Mouse (Mus musculus) urinary bladder, adult 2 months (tissue): ENCODE measurements around the gene Gm37240. TPM values are rescaled to one million over a fixed set of nuclear protein-coding genes. Genes with fewer than 3 reads are reported as not detected.
"Not testable (repeated sequence)": the region's sequence is repeated elsewhere in the genome, so short reads cannot be mapped to it uniquely, and the experiment has no call there.

Source experiments
- DNase-seq: peaks from one replicate; pipeline ENCODE4 v3.0.0; 2022; ENCODE audit warnings: low spot score
- polyA plus RNA-seq: library from polyadenylated mRNA; depleted of rRNA; stranded (reverse); fragments of >200 nt; gene quantifications from 2 replicates; pipeline ENCODE4 v1.2.3, GENCODE M21; 2012

Gene Gm37240
- polyA plus RNA-seq, 1 experiment: 1.5 TPM

DNA sequence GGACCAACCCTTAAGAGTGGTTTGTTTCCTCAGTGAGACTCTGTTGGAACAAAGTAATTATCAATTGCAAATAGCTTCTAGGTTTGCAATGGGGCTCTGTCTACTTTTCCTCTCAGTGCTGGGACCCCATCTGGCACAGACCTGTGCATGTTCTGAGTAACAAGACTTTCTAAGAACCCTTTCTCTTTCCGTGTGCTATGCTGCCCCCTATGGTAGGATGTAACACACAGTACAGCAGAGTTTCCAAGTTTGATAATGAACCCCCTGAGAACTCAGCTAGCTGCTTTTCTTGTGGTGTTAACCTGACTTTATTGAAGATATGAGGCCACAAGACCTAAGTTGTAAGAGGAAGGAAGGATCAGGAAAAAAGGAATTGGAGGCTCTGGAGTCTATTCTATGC lies 980.8 kb downstream of the Gm37240 start:
- no peak for DNase-seq

DNA sequence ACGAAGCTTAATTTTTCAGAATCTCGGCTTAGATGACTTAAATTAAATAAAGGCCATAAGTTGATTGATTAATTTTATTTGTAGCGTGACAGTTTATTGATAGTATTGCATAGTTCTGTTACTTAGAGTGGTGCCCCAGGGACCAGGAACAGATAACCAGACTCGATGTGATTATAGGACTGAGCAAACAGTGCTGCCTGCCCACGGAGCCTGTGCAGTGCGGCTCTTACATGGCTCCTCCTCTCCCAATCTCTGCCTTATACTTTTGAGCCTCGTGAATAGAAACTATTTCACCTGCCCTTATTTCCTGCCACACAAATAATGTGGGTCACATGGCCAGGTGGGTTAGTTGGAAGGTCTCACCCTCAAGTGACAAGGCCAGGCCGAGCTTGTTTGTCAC lies 989.4 kb downstream of the Gm37240 start:
- no peak for DNase-seq

DNA sequence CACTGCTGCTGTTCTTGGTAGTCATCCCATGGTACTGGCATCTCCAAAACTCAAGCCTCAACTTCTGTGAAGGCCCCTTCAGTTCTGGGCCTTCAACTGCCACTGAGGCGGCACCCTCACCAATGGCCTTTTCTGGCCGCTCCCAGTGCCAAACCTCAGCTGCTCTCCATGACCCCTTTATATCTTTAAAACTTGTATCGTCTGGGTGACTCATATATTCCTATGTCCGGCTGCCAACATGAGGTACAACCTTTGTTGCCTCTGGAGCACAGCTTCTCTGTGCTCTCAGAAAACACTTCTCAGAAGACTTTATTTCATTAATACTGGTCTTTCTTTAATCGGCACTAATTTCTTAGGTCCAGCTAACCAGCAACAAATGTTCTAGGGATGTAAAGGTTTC lies 996.3 kb downstream of the Gm37240 start:
- no peak for DNase-seq

DNA sequence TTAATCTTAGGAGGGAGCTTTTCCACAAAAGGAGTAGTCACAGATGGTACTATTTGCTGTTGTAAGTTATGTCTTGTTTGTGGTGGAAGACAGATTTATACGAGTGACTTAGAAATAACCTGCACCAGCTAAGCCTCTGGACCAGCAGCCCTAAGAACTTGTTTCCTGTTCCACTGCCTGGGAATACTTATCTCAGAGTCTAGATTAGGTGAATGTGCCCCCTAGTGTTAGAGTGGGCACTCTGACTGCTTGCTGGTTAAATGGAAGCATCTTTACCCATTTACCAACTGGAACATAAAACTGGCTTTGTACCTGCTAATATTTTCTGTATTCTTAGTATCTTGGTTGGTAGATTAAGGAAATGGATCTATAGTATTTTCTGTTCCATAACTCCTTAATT lies 997.7 kb downstream of the Gm37240 start:
- DNase-seq: no peak

DNA sequence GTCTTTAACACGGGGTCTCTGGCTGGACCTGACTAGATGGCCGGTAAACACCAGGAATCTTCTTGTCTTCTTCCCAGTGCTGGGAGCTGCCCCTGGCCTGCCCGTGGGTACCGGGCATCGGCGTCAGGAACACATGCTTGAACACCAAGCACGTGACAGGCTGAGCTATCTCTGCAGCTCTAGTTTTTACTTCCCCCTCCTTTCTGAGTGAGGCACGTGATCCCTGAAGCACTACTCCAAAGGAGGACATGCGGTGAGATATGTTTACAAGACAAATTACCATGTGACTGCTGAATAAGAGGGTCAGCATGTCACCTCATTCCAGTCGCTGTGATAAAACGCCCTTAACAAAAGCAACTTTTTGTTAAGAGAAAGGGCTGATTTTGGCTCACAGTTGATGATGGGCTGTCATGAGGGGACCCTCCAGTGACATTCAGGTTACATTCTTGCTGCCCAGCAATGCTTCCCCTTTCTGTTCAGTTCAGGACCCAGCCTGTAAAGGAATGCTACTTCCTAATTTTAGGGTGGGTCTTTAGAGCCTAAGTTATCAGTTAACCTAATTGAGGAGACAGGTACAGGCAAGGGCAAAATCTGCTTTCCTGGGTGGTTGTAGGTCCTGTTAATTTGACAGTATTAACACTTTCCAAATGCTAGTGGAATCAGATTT lies 1003.4 kb downstream of the Gm37240 start:
- DNase-seq: no peak

DNA sequence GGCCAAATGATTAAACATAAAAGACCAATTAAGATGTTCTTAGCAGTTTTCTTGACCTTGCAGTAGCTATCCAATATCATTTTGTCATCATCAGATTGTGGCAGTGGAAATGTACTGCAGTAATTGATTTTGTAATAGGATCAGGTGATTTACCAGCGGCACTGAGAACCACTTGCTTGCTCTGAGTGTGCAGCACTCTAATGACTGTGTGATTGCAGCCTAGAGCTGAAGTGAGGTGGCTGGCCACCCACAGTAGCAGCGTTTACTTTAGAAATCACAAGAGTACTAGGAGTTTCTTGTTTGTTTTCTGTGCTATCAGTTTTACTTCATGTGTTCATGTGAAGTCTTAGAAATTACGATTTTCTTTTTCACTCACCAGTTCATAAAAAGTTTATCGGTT lies 1011.1 kb downstream of the Gm37240 start:
- no peak for DNase-seq

DNA sequence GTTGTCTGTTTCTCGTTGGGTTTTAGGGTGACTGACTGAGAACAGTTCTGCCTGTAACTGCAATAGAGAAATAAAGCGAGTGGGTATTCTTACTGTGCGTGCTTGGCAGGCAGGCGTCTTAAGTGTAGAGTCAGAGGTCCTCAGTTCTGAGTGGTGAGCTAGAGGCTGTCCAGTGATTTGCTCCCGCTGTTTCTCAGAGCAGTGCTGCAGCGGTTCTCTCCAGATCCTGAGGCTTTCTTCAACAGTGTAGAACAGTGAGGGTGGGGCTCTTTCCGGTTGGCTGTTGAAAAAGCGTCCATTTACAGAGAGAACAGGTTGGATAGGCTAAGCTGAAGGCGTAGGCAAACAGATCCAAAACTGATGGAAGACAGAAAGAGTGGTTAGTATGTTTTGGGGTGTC lies 1012.0 kb downstream of the Gm37240 start:
- DNase-seq: no peak

DNA sequence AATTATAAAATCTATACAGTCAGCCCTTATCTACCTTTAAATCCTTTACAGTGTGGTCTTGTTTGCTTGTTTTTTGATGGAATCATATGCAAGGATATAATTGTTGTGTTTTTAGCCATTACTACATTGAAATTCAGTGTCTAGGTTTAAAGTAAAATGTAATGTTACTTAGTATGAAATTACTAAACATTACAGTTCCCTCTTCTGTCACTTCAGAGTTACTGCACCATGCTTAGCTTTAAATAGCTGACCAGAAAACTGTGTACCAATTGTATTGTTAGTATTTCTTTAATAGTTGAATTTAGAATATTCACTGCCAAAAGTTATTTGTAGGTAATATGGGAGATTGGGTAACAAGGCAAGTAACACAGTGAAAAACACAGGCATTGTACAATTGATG lies 1017.2 kb downstream of the Gm37240 start:
- no peak for DNase-seq

DNA sequence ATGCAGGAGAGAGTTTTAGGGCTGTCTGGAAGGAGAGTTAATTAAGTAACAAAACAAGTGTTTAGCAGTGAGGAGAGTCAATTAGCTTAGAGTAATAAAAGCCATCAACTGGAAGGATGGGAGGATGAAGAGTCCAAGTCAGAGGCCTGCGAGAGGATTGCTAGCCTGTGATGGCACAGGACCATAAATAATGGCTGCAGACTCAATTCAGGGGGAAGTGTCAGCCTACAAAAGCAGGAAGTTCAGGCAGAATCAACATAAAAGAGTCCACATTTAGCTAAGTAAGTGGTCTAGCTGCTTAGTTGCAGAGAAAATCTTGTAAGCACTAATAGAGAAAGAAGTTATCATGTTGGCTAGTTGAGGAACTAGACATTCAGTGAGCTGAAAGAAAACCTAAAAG lies 1019.3 kb downstream of the Gm37240 start:
- DNase-seq: no peak

DNA sequence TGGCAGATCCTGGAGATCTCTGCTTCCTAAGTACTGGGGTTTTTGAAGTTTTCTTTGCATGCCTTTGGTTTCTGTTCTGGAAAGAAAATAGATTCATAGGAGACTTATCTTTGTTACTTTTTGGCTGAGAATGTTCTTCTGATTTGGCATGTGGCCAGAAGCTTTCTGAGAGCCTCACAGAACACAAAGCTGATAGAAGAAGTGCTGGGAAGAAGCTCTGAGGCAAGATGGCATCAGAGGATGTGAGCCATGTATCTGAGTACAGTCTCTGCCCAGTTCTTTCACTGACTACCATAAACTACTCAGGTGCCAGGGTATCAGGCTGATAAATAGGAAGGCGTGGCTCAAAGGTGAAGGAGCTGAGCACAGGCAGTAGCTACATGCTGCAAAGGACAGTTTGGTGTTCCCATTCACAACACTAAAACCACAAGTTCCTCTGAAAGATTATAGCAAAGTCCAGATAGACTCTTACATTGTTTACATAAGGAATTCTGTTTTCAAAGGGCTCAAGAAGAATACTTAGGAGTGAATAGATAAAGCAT lies 1019.8 kb downstream of the Gm37240 start:
- DNase-seq: no peak

DNA sequence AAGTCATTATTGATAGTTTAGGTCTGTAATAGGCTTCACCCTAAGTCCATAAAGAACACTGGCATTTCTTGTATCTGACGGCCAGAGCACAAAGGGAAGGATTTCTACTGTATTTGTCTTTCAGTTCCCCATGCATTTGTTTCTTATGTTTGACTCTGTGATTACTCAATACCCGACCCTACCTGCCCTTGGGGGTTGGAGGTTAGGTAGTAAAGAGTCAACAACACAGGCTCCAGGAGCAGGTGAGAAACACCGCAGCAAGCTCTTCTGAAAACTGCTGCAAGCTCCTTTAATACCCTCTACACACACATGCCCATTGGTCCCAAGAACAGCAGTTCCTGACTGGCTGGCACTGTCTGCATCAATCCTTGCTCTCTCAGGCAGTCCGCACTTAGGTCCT lies 1020.5 kb downstream of the Gm37240 start:
- no peak for DNase-seq

DNA sequence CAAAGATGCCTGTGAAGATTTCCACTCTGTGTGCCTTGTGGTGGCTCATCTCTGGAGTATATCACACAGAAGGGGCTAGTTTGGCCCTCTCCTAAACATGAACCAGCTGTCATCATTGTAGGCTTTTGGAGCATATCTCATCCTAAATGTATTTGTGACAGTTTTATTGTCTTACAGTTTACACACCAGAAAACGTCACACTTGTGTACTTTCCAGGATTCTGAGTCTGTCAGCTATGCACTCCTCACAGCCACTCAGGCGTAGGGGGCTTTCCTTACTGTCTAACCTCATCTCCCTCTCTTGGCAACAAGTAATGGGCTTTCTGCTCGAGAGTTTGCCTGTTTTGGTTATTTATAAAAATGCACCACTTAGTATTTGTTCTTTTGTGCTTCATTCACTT lies 1021.6 kb downstream of the Gm37240 start:
- no peak for DNase-seq

DNA sequence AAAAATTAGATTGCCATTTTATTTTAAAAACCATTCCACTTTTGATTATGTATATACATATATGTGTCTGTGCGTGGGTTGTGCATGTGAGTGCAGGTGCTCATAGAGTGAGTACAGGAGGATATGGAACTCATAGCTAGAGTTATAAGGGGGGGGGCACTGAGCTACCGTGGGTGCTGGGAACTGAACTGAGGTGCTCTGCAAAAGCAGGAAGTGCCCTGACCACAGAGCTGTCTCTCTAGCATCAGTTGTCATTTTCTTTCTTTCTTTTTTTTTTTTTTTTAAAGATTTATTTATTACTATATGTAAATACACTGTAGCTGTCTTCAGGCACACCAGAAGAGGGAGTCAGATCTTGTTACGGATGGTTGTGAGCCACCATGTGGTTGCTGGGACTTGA lies 1025.5 kb downstream of the Gm37240 start:
- not testable (repeated sequence) for DNase-seq

DNA sequence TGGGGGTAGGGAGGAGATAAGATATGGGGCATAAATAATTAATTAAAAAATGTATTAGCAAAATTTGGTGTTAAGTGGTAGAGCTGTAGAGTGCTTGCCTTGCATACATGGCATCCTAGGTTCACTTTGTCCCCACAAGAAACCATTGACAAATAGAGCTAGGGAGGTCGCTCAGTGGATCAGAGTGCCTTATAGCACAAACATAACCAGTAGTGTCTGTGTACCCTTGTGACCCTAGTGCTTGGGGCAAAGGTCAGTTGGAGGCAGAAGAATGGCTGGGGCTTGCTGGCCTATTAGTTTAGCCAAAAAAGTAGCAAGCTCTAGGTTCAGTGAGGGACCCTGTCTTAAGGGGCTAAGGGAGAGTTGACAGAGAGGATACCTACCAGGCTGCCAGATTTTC lies 1026.6 kb downstream of the Gm37240 start:
- DNase-seq: no peak

DNA sequence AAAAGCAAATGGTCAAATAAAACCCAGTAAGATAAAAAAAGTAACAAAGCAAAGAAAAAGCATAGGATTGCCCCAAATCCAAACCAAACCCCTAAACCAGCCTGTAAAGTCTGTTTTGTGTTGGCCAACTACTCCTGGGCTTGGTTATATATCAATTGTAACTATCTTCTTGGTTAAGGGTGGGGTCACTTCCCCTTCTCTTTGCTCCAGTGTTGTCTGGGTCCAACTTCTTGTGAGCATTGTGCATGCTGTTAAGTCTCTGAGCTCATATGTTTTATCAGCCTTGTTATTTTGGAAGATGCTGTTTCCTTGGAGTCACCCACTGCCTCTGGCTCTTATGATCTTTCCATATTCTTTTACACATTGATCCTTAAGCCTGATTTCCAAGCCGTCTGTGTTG lies 1032.9 kb downstream of the Gm37240 start:
- no peak for DNase-seq

DNA sequence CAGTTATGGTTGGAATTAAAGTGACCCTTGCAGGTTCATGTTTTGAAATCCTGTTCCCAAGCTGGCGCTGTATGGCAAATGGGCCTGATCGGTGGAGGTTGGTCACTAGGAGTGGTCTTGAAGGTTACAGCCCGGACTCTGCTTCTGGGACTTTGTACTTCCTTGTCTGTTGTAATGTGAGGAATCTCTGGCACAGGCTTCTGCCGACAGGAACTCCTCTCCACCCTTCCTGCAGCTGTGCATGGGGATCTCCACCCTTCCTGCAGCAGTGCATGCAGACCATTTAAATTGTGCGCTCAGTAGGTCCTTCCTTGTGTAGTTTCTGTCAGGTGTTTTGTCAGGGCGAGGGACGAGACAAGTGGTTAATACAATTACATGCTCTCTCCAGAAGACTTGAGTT lies 1034.4 kb downstream of the Gm37240 start:
- DNase-seq: no peak

DNA sequence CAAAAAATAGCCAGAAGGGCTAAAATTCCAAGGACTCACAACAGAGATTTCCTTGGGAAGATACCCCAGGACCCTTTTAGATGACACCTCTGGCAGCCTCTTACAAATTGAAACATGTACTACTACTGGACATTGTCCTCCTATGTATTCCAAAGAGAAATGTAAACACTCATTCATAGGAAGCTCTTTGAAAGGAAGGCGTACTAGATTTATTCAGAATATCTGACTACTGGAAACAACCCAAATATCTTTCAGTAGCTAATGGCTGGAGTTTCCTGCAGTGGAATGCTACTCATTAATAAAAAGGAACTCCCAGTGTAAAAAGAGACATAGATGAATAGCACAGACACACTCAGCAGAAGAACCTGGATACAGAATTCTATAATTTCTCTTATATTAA lies 1035.5 kb downstream of the Gm37240 start:
- no peak for DNase-seq

DNA sequence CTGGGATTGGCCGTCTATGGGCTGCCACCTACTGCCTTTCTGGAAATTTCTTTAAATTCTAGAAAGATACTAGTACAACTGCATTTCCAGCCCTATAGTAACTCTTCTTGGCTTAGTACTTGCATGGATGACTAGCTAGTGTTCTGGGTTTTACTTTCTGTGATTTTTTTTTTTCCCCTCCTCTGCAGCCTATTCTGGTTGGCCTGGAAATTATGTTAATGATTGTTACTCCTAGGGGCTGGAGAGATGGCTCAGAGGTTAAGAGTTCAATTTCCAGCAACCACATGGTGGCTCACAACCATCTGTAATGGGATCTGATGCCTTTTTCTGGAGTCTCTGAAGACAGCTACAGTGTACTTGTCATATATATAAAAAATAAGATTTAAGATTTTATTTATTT lies 1036.9 kb downstream of the Gm37240 start:
- DNase-seq: no peak

DNA sequence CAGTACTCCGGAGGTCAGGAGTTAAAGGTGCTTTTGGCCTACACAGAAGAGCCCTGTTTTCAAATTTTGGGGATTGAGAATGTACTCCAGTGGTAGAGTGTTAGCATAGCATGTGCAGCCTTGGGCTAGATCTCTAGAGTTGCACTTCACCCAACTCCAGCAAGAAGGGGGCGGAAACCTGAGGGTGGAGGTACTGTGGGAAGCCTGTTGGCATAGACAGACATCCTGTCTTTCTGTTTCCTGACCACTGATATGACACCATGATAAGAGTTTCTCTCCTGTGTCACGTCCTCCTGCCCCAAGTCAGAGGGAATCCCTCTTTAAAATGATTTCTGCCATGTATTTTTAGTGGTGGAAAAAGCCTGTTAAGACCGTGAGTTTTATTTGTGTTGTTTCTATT lies 1038.5 kb downstream of the Gm37240 start:
- DNase-seq: no peak

DNA sequence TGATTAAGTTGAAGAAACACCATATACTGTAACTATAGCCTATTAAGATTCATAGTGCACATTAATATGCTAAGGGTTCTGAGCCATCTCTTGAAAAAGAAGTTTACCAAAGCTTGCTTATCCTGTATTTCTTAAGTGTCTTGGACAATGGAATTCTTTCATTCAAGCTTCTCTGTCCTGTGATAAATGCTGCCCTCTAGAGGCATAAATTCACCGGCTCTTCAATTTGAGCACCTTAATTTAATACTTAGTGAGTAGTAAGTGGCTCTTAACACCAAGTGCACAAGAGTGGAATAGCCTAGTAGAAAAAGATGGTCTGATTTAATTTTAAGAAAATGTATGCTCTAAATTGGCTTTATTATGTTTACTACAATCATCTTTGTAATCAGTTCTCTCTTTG lies 1043.7 kb downstream of the Gm37240 start:
- DNase-seq: no peak

DNA sequence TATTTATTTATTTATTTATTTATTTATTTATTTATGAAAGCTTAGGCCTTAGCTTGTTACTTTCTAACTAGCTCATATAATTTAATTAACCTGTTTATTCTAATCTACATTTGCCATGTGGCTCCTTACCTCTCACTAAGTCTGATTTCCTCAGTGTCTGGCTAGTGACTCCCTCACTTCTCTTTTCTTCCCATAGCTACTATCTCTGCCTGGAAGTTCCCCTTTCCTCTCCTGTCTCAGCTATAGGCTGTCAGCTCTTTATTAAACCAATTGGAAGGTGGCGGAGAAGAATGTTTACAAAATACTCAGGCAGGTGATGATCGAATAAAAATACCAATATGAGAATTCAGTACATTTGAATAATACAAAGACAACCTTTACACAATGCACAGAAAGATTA lies 1044.5 kb downstream of the Gm37240 start:
- no peak for DNase-seq

DNA sequence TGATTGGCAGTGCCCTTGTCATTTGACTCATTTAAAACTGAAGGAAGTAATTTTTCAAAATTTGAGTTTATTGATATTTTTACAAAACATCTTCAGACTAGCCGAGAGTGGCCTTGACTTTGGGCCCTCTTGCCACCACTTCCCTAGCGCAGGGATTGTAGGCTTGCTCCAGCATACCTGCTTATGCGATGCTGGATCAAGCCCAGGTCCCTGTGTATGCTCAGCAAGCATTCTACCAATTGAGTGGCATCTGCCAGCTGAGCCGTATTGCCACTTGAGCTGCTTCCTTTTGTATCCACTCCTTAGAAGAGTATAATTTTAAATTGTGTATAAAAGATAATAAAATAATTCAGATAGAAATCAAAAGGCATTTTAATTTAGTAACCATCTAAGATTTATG lies 1046.0 kb downstream of the Gm37240 start:
- DNase-seq: no peak

DNA sequence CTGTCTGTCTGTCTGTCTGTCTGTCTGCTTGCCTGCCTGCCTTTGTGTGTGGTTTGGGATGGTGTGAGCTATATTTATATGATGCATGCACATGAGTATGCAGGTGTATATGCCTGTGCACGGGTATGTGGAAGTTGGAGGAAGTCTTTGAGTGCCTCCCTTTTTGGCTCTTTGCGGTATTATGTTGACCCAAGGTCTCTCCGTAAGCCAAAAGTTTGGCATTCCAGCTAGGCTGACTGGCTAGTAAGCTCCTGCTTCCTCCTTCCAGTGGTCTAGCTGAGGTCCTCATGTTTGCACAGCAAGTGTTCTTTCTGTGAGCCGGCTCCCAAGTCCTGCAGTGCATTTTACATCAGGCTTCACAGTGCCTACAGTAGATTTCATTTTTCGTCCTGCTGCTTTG lies 1047.8 kb downstream of the Gm37240 start:
- DNase-seq: no peak

DNA sequence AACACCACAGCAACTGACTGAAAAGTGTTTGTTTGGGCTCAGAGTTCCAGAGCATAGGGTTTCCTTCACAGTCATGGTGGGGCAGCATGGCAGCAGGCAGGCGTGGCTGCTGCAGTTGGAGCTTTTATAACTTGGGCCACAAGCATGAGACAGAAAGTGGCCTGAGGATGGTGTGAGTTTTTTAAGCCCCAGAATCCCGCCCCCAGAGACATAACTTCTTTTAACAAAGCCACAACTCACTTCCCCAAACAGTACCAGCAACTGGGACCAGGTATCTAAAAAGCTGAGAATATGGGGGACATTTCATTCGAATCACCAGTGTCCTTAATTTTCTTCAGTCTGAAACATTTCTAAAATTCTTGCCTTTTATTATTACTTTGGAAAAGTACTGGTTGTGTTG lies 1049.3 kb downstream of the Gm37240 start:
- DNase-seq: no peak
